Mouse (Mus musculus): ENCODE results near the gene Ttc41. TPM values are rescaled to one million over a fixed set of nuclear protein-coding genes. Genes with fewer than 3 reads are reported as not detected.

The Ttc41 gene
- total RNA-seq, 1 experiment from 2014 or later = 0.58 TPM

DNA sequence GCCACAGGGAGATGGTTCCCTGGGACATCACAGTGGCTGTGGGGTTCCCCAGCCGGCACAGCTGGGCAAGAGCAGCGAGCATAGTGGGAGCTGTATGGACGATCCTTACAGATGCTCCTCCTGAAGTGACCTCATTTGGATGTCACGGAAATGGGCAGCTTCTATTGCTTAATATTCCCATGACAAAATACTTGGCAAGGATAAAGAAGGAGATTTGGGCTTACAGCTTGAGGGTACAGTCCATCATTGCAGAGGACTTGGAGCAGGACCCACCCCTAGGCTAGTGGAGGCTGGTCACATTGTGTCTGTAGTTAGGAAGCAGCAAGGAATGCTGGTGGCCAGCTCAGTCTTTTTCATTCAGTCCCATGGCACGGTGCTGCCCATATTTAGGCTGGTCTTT, 105.0 kb downstream of the Ttc41 start:
- ATAC-seq (ENCODE audit: extremely low read depth, insufficient number of reproducible peaks, low FRiP score, poor library complexity, severe bottlenecking) = no peak

DNA sequence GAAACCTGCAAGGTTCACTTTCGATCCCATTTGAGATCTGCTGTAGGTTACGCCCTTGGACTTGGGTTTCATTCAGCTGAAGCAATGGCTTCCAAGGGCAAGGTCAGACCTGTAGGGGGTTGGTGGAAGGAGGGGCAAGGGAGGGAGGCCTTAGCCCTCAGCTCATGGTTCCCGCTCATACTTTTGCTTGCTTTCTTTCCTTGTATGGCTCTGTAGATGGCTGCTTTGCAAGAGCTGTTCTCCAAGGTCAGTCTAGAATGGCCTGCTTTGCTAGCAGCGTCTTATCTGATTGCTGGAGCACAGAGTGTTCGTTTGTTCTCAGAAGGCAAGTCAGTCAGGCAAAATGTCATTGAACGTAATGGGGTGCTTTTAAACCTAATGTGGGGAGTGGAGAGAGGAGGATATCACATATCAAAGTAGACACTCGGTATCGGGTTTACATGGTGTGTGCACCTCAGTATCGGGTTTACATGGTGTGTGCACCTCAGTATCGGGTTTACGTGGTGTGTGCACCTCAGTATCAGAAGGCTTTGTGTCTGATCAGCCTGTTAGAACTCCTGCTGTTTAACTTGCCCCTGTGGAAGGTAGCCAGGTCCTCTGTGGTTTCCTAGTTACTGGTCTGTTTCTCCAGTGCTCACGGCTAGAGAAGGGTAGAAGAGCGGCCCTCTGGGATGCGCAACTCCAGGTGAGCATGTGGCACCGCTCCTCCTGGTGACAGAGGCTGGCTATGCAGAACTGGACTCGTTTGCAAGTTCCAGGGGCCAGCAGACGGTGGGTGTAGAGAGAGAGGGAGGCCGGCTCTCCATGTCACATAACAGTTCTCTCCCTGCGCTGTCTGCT, 108.9 kb downstream of the Ttc41 start:
- ATAC-seq (ENCODE audit: extremely low read depth, insufficient number of reproducible peaks, low FRiP score, poor library complexity, severe bottlenecking) = no peak

DNA sequence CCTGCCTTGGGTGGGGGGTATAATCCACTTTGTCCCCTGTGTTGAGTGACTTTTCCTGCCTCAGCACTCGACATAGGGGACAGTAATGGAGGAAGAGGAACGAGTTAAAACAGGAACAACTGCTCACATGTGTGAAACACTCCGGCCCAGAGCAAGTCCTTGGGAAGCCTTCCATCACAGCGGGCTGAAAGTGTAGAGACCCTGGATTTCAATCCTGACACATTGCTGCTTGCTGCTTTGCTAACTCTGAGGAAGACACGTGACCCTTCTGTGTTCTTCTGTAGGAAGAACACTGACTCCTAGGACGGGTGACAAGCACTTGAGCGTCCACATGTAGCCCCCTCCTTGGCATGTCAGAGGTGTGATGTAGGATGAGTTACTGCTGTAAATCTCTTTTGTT, 109.5 kb downstream of the Ttc41 start:
- no peak for ATAC-seq (ENCODE audit: extremely low read depth, insufficient number of reproducible peaks, low FRiP score, poor library complexity, severe bottlenecking)

DNA sequence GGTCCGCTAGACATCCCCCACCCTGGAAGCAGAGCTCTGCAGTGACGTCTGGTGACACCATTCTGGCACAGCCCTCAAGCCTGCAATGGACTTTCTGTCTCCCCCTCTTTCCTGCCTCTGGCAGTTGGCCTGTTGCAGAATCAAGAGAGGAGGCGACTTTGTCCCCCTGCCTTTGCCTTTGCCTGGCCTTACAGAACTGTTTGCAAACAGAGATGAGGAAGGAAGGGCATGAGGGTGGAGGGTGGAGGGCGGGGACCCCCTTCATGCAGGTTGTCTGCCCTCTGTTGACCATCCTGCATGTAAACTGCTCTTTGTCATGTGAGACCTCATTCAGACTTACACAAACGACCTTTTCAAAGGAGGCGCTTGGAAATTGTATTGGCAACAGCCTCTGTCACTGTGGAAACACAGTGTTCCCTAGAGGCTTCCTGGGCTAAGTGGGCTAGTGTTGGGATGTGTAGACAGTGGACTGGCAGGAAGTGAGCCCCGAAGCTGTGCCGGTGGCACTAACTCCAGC, 114.1 kb downstream of the Ttc41 start:
- no peak for ATAC-seq (ENCODE audit: extremely low read depth, insufficient number of reproducible peaks, low FRiP score, poor library complexity, severe bottlenecking)

DNA sequence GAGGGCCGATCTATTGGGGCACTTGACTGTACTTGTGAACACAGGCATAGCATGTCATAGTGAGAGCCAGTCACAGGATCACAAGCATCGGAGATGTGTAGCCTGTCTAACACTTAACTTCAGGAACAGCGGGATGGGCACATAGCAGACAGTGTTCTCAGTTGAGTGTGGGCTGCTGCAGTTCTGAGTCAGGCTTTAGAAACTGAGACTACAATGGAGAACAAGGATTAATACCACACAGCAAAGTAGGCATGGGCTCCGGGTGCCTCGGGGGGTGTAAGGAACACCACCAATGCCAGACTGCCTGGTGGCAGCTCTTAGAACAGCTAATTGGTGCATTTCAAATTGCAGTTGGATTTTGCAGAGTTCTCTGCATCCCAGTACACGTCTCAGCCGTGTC, 115.4 kb downstream of the Ttc41 start:
- ATAC-seq (ENCODE audit: extremely low read depth, insufficient number of reproducible peaks, low FRiP score, poor library complexity, severe bottlenecking) = no peak

DNA sequence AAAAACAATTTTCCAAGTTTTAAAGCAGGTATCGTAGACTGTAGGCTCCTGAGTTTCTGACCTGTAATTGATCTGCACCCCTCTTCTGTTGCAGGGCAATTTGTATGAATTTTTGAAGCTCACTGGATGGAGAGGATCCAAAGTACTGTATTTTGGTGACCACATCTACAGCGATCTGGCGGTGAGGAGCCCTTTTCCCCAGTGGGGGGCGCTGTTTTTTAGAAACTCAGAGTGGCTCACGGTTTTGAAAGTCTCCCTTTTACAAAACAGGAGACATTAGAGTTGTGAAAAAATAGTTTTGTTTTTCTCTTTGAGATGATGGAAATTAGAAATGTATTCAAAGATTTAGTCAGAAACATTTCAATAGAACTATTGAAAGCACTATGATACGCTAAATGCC, 118.5 kb downstream of the Ttc41 start:
- no peak for ATAC-seq (ENCODE audit: extremely low read depth, insufficient number of reproducible peaks, low FRiP score, poor library complexity, severe bottlenecking)

DNA sequence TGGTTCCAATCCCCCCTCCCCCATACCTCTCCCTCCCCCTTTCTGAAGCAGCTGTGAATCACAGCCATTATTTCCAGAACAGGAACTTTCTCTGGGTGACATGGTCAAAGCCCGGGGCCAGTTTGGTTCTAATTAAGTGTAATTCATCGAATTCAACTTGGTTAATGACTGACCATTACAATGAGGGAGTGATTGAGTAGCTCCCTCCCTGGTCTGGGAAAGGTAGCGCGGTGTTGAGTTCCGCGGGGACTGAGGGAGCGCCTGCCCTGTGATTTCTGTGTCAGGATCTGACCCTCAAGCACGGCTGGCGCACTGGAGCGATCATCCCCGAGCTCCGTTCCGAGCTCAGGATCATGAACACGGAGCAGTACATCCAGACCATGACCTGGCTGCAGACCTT, 119.3 kb downstream of the Ttc41 start:
- ATAC-seq (ENCODE audit: extremely low read depth, insufficient number of reproducible peaks, low FRiP score, poor library complexity, severe bottlenecking) = no peak

DNA sequence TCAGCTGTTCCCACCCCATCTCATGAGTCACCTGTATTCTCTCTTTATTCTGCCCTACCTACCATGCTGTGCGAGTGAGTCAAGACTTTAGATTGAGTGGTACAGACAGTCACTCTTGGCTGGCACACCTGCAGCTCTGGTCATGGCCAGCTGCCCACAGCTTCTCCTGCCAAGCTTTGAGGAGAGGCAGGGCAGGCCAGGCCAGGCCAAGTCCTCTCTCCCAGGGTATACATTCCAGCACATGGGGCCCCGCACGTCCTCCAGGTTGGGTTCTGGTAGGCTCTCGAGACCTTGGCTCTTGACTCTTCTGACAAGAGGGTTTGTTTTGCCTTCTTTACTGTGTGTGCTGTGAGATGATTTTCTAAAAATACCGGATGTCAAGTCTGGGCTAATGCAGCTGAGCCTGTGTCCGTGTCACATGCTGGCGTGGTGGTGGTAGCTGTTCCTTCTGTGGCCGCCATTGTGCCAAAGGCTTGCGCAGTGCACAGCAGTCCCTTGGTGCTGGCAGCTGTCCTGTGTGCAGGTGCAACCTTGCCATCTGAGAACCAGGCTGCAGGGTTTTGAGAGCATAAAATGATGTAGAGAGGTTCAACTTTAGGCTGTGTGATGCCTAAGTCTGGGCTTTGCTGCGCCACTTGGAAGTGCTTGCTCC, 120.4 kb downstream of the Ttc41 start:
- no peak for ATAC-seq (ENCODE audit: extremely low read depth, insufficient number of reproducible peaks, low FRiP score, poor library complexity, severe bottlenecking)

Other genes starting within 250 kb of the Ttc41 start
- gene Syn3, start 206.9 kb upstream of the Ttc41 start, total RNA-seq (2017) = 0.86 TPM in 1 of 2 replicates, not detected in the other
- gene Hsp90b1, start 302 bp upstream of the Ttc41 start, total RNA-seq (2017) = 356 and 362 TPM in 2 replicates
- 2.2 TPM in 1 of 2 replicates, not detected in the other for gene Gm49358, start 58.2 kb downstream of the Ttc41 start, total RNA-seq (2017)
- 4.2 and 4.3 TPM in 2 replicates for gene Nt5dc3, start 73.2 kb downstream of the Ttc41 start, total RNA-seq (2017)

Measured in neutrophil, adult 5-6 weeks (primary cell).